Mouse (Mus musculus): ENCODE results near the gene Gm11127.

Gene Gm11127

GRCm38 (mm10) chr17:36032351-36032875 lies 25.8 kb downstream of the Gm11127 start, which contains the start of gene H2-T23:
Gene H2-T23, minus strand, starts transcription at chr17:36032855.
- in situ Hi-C loops (cut with MboI, MseI) = loop anchor here (5.0 kb wide), 2 partner anchors 35 to 80 kb away; no protein-coding TSS in a partner anchor

GRCm38 (mm10) chr17:36031583-36032331 lies 26.4 kb downstream of the Gm11127 start:
- in situ Hi-C loops (cut with MboI, MseI) = loop anchor here (5.0 kb wide), 2 partner anchors 34 to 81 kb away; no protein-coding TSS in a partner anchor

- in situ Hi-C loops (cut with MboI, MseI) = loop anchor here (5.0 kb wide), 2 partner anchors 34 to 81 kb away; no protein-coding TSS in a partner anchor
These were observed 27.2 kb downstream of the Gm11127 start for GRCm38 (mm10) chr17:36030703-36031582.

GRCm38 (mm10) chr17:36030046-36030702 lies 28.0 kb downstream of the Gm11127 start:
- in situ Hi-C loops (cut with MboI, MseI) = loop anchor here (5.0 kb wide), 2 partner anchors 33 to 82 kb away; no protein-coding TSS in a partner anchor

- in situ Hi-C loops (cut with MboI, MseI) = loop anchor here in 1 of 2 experiments (10.0 kb wide), 1 partner anchor 1246 kb away; the partner anchor contains the start of gene H2-M3
These were observed 29.1 kb downstream of the Gm11127 start for GRCm38 (mm10) chr17:36028879-36029619.

- in situ Hi-C loops (cut with MboI, MseI) = loop anchor here in 1 of 2 experiments (10.0 kb wide), 1 partner anchor 1247 kb away; the partner anchor contains the start of gene H2-M3
These were observed 30.5 kb downstream of the Gm11127 start for GRCm38 (mm10) chr17:36027663-36028062.

- in situ Hi-C loops (cut with MboI, MseI) = loop anchor here in 1 of 2 experiments (10.0 kb wide), 1 partner anchor 1249 kb away; the partner anchor contains the start of gene H2-M3
These were observed 32.3 kb downstream of the Gm11127 start for GRCm38 (mm10) chr17:36025901-36026300.

- in situ Hi-C loops (cut with MboI, MseI) = loop anchor here in 1 of 2 experiments (10.0 kb wide), 1 partner anchor 1250 kb away; the partner anchor contains the start of gene H2-M3
These were observed 33.0 kb downstream of the Gm11127 start for GRCm38 (mm10) chr17:36025197-36025596.

GRCm38 (mm10) chr17:36023710-36024654 lies 34.2 kb downstream of the Gm11127 start:
- in situ Hi-C loops (cut with MboI, MseI) = loop anchor here in 1 of 2 experiments (10.0 kb wide), 1 partner anchor 1251 kb away; the partner anchor contains the start of gene H2-M3

- in situ Hi-C loops (cut with MboI, MseI) = loop anchor here in 1 of 2 experiments (10.0 kb wide), 1 partner anchor 1252 kb away; the partner anchor contains the start of gene H2-M3
These were observed 35.2 kb downstream of the Gm11127 start for GRCm38 (mm10) chr17:36022922-36023321.

- in situ Hi-C loops (cut with MboI, MseI) = loop anchor here in 1 of 2 experiments (10.0 kb wide), 1 partner anchor 1253 kb away; the partner anchor contains the start of gene H2-M3
These were observed 36.1 kb downstream of the Gm11127 start for GRCm38 (mm10) chr17:36022098-36022497.

- in situ Hi-C loops (cut with MboI, MseI) = loop anchor here in 1 of 2 experiments (10.0 kb wide), 1 partner anchor 1253 kb away; the partner anchor contains the start of gene H2-M3
These were observed 36.9 kb downstream of the Gm11127 start for GRCm38 (mm10) chr17:36021309-36021708.

- in situ Hi-C loops (cut with MboI, MseI) = loop anchor here in 1 of 2 experiments (10.0 kb wide), 1 partner anchor 1254 kb away; the partner anchor contains the start of gene H2-M3
These were observed 37.7 kb downstream of the Gm11127 start, which contains the start of gene H2-T24 for GRCm38 (mm10) chr17:36020191-36021073. Gene H2-T24, minus strand, starts transcription at chr17:36020560.

- in situ Hi-C loops (cut with MboI, MseI) = no loop called here
These were observed 38.7 kb downstream of the Gm11127 start for GRCm38 (mm10) chr17:36019519-36019918.

GRCm38 (mm10) chr17:36018979-36019378 lies 39.2 kb downstream of the Gm11127 start:
- in situ Hi-C loops (cut with MboI, MseI) = no loop called here

- in situ Hi-C loops (cut with MboI, MseI) = no loop called here
These were observed 41.1 kb downstream of the Gm11127 start for GRCm38 (mm10) chr17:36017046-36017445.

- in situ Hi-C loops (cut with MboI, MseI) = no loop called here
These were observed 43.2 kb downstream of the Gm11127 start for GRCm38 (mm10) chr17:36014977-36015376.
